Mouse (Mus musculus) olfactory bulb, adult 2 months (tissue): Measurements from ENCODE around the gene Olfr971.
"Not testable (repeated sequence)": the region's sequence is repeated elsewhere in the genome, so short reads cannot be mapped to it uniquely, and the experiment has no call there.

Experiments used
- CTCF ChIP-seq: fragments of 200-500 bp; IDR thresholded peaks from 2 replicates; pipeline ENCODE4 v1.5.1; 2012; ENCODE audit warnings: low read depth, mild to moderate bottlenecking, low read length, moderate library complexity; ENCODE audit not compliant: insufficient read depth
- POLR2A ChIP-seq: fragments of 200-500 bp; IDR thresholded peaks from 2 replicates; pipeline ENCODE4 v1.6.1; 2012; ENCODE audit warnings: mild to moderate bottlenecking, low read depth, low read length, moderate library complexity; ENCODE audit not compliant: insufficient read depth

- TF ChIP-seq POLR2A, CTCF: not testable (repeated sequence)
Observed at GRCm38 (mm10) chr9:39836576-39836975, at the start of gene Olfr971.
